Mouse (Mus musculus) limb, embryonic 15.5 days (tissue): ENCODE results near the gene Atrx. TPM values are rescaled to one million over a fixed set of nuclear protein-coding genes. Genes with fewer than 3 reads are reported as not detected.
"Not testable (repeated sequence)": the region's sequence is repeated elsewhere in the genome, so short reads cannot be mapped to it uniquely, and the experiment has no call there.

Experiments used
- ATAC-seq: fragments of 200-750 bp; cut with Nextera tagmentation; 2 replicates; pipeline ENCODE4 v1.8.0; 2017; ENCODE audit warnings: low read depth, moderate TSS enrichment; ENCODE audit not compliant: insufficient number of reproducible peaks, low FRiP score, low TSS enrichment
- H3K27ac ChIP-seq: fragments of 300-500 bp; sonication (generic); 2 replicates; pipeline ENCODE4 v1.5.1; 2015; ENCODE audit warnings: moderate library complexity, mild to moderate bottlenecking, inconsistent platforms
- H3K27me3 ChIP-seq: fragments of 300-500 bp; sonication (generic); 2 replicates; pipeline ENCODE4 v1.6.1; 2015; ENCODE audit warnings: inconsistent platforms
- H3K36me3 ChIP-seq: fragments of 300-500 bp; sonication (generic); 2 replicates; pipeline ENCODE4 v1.6.1; 2015; ENCODE audit warnings: inconsistent platforms
- H3K4me1 ChIP-seq: fragments of 300-500 bp; sonication (generic); 2 replicates; pipeline ENCODE4 v1.6.1; 2015; ENCODE audit warnings: inconsistent platforms
- H3K4me2 ChIP-seq: fragments of 300-500 bp; sonication (generic); 2 replicates; pipeline ENCODE4 v1.6.1; 2015; ENCODE audit warnings: mild to moderate bottlenecking, inconsistent platforms
- H3K4me3 ChIP-seq: fragments of 300-500 bp; sonication (generic); 2 replicates; pipeline ENCODE4 v1.5.1; 2015; ENCODE audit warnings: mild to moderate bottlenecking, inconsistent platforms
- H3K9ac ChIP-seq: fragments of 300-500 bp; sonication (generic); 2 replicates; pipeline ENCODE4 v1.6.1; 2015; ENCODE audit warnings: inconsistent platforms
- H3K9me3 ChIP-seq: fragments of 300-500 bp; sonication (generic); 2 replicates; pipeline ENCODE4 v1.6.1; 2016; ENCODE audit warnings: inconsistent platforms
- WGBS: fragments of 180-500 bp; shearing (Covaris S2); methylation state at CpG from one replicate; pipeline ENCODE4 v1.1.7; 2015; 5-methylcytosine and 5-hydroxymethylcytosine counted together
- polyA plus RNA-seq: library from polyadenylated mRNA; unstranded; fragments of >200 nt; fragmentation: Nextera tagmentation; extraction: Ambion mirVana; gene quantifications from 2 replicates; pipeline ENCODE4 v1.2.1, GENCODE M21; 2015

Gene Atrx
- 170 and 178 TPM in 2 replicates for polyA plus RNA-seq

DNA sequence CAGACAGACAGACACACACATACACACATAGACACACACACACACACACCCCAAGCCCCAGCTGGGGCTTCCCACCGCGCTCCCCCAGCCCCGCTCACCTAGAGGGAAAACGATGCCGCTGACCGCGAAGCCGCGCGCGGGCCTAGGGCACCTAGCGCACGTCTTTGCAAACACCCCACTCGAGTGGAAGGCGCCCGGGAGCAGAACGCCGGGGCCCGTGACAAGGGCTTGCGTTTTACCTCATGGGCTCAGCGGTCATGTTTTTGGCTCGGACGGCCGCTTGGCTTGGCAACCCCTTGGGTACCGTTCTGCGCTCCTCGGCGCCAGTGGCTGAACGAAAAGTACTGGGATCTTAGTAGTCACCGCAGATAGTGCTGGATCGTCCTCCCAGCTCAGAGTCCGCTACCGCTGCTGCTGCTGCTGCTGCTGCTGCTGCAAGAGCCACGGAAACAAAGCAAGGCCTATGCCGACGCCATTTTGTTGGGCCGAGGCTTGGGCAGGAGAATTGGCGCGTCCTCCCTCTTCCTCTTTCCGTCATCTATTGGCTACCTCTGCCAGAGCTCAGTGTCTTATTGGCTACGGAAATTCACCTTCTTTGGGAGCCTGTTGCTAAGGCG is at the start of gene Atrx:
Gene Atrx (minus strand): TSS at position 543 of the 617 bp plus-strand sequence.
- no peaks in the 10 kb centered on the region for H3K9me3 ChIP-seq
- H3K36me3 ChIP-seq, result no peaks in the 10 kb centered on the region
- peak within 1 kb of the TSS; percentile 34 for H3K4me2 ChIP-seq
- peak within 1 kb of the TSS; percentile 71 for H3K9ac ChIP-seq
- ATAC-seq, result peak; percentile 87
- H3K4me1 ChIP-seq, result 0 out of 2 replicates have a peak, but pooled peaks cover 4% of the 10 kb centered on the region
- H3K4me3 ChIP-seq, result peak within 1 kb of the TSS; percentile 62
- H3K27ac ChIP-seq, result peak within 1 kb of the TSS; percentile 92
- H3K27me3 ChIP-seq, result no peaks in the 10 kb centered on the region
- 23% methylated on average over 42 of the region's 42 CpGs for WGBS

- H3K36me3 ChIP-seq, H3K4me1 ChIP-seq, ATAC-seq, H3K4me2 ChIP-seq, H3K9me3 ChIP-seq, H3K27ac ChIP-seq, H3K9ac ChIP-seq, H3K4me3 ChIP-seq, H3K27me3 ChIP-seq: not testable (repeated sequence)
- 75% methylated on average over 14 of the region's 14 CpGs for WGBS
Observed at GRCm38 (mm10) chrX:105957091-105957490, 27.9 kb upstream of the Atrx start.

DNA sequence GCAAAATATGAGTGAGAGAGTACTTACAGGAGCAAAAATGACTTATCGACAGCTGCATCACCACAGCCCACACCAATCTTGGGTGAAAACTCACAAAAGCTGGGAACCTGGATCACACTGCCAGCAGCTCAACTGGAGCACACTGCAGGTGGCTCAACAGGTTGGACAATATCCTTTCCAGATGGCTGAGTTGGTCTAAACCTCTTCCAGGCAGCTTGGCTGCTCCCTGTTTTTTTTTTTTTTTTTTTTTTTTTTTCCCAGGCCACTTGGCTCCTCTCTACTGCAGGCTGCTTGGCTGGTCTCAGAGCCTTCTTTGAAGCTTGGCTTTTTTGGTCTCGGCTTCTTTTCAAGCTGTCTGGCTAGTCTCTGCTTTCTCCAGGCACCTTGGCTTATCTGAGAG is 24.8 kb upstream of the Atrx start:
- Histone ChIP-seq H3K9ac (no peak overlapping the region), H3K27ac (no peak overlapping the region), H3K27me3 (no peaks in the 10 kb centered on the region), H3K4me2 (no peak overlapping the region), H3K4me3 (no peak overlapping the region), H3K9me3 (no peaks in the 10 kb centered on the region), H3K36me3 (no peaks in the 10 kb centered on the region), H3K4me1 (no peaks in the 10 kb centered on the region)
- WGBS, result 66% methylated on average over 2 of the region's 2 CpGs
- ATAC-seq, result no peak

DNA sequence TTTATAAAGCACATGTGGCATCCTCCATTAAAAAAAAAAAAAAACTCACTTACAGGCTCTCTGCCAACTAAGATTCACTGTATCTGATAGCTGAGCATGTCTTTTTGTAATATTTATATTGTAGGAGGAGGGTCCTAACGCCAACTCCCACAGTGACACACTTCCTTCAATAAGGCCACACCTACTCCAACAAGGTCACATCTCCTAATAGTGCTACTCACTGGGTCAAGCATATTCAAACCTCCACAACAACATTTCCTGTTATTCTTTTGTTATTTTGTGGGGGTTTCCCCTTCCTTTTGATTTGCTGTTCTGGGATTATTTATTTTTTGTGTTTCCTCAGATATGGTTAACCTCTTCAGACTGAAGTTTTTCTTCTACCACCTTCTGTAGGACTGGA is 17.2 kb upstream of the Atrx start:
- no peak for ATAC-seq
- WGBS, result 50% methylated on average over 1 of the region's 1 CpGs
- H3K9me3 ChIP-seq, result no peaks in the 10 kb centered on the region
- H3K4me2 ChIP-seq, result no peak overlapping the region
- H3K9ac ChIP-seq, result no peak overlapping the region
- H3K36me3 ChIP-seq, result no peaks in the 10 kb centered on the region
- no peak overlapping the region for H3K27ac ChIP-seq
- H3K4me3 ChIP-seq, result no peak overlapping the region
- H3K4me1 ChIP-seq, result no peaks in the 10 kb centered on the region
- H3K27me3 ChIP-seq, result no peaks in the 10 kb centered on the region; the same call in 1 of the 2 replicates

DNA sequence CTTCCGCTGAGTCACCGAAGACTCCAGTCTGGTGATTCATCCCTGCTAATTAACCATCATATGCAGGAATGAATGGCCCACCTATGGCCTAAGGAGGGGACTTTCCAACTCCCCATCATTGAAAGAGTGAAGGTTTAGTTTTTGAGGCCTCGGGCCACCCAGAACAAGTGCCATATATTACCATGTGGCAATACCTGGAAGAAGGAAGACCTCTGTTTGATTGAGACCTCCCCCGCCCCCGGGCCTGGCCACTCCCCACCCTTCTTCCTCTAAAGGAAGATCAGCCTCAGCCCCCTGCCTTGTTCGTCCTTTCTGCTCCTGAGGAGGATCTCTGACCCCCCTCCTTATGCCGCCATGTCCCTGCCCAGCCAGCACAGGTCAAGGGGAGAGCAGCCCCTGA is 10.0 kb upstream of the Atrx start:
- 82% methylated on average over 7 of the region's 7 CpGs for WGBS
- no peak for ATAC-seq
- H3K4me1 ChIP-seq, result no peaks in the 10 kb centered on the region
- H3K27me3 ChIP-seq, result no peaks in the 10 kb centered on the region; the same call in 1 of the 2 replicates
- H3K36me3 ChIP-seq, result no peaks in the 10 kb centered on the region
- no peak overlapping the region for H3K4me2 ChIP-seq
- H3K9me3 ChIP-seq, result no peaks in the 10 kb centered on the region
- no peak overlapping the region for H3K9ac ChIP-seq
- no peak overlapping the region for H3K4me3 ChIP-seq
- no peak overlapping the region for H3K27ac ChIP-seq

- Histone ChIP-seq H3K36me3 (no peaks in the 10 kb centered on the region), H3K27ac (no peak overlapping the region), H3K4me3 (no peak overlapping the region), H3K4me2 (no peak overlapping the region), H3K9me3 (no peaks in the 10 kb centered on the region), H3K9ac (no peak overlapping the region), H3K4me1 (no peaks in the 10 kb centered on the region), H3K27me3 (no peaks in the 10 kb centered on the region; the same call in 1 of the 2 replicates)
- ATAC-seq, result no peak
- 45% methylated on average over 2 of the region's 2 CpGs for WGBS
Observed at GRCm38 (mm10) chrX:105937736-105938135, 8.5 kb upstream of the Atrx start.

DNA sequence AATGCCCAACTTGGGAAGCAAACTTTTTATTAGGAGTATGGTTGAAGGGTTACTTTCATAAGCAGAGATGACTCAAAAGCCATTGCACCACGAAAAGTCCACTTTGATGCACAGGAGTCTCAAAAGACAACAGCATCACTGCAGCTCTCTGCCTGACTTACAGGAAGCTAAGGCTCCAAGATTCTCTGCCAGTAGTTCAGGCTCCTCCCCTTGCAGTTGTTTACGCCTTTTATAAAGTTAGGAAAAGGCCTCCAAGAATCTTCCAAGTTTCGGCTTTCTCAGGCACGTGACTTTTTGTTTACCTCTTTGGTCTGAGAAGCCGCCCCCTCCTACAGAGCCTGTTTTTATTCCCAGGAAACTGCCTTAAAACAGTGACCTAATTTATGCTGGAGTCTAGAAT is 5.1 kb upstream of the Atrx start:
- no peaks in the 10 kb centered on the region for H3K4me1 ChIP-seq
- no peak overlapping the region for H3K27ac ChIP-seq
- H3K27me3 ChIP-seq, result no peaks in the 10 kb centered on the region
- H3K9me3 ChIP-seq, result no peaks in the 10 kb centered on the region
- H3K9ac ChIP-seq, result no peak overlapping the region
- no peak overlapping the region for H3K4me3 ChIP-seq
- no peak overlapping the region for H3K4me2 ChIP-seq
- WGBS, result 53% methylated on average over 5 of the region's 5 CpGs
- no peaks in the 10 kb centered on the region for H3K36me3 ChIP-seq
- ATAC-seq, result no peak

DNA sequence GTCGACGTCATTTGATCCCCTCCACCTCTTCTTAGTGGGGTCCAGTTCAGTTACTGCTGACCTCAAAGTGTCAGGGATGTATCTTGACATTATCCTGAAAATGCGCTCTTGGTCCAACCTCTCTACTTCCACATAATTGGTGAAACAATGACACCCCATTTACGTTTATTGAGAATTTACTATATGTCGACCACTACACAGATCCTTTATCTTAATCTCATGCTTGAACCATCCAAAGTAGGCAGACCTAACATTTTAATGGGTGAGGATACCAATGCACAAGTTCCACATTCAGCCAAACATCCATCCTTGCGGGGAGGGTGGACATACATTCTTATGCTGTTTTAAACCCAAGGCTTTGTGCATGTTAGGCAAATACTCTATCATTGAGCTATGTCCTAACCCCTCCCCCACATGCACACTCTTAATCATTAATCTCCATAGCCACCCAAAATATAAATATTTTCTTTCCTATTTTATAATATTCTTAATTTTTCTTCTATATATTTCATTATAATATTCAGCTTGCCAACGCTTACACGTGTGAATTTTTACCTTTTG is 355 bp upstream of the Atrx start:
- peak overlapping the region; percentile 62 for H3K4me3 ChIP-seq
- no peaks in the 10 kb centered on the region for H3K36me3 ChIP-seq
- no peaks in the 10 kb centered on the region for H3K9me3 ChIP-seq
- WGBS, result 34% methylated on average over 8 of the region's 8 CpGs
- H3K27ac ChIP-seq, result no peak overlapping the region
- H3K4me2 ChIP-seq, result peak overlapping the region; percentile 20
- H3K9ac ChIP-seq, result no peak overlapping the region
- no peak for ATAC-seq
- H3K27me3 ChIP-seq, result no peaks in the 10 kb centered on the region
- 0 out of 2 replicates have a peak, but pooled peaks cover 4% of the 10 kb centered on the region for H3K4me1 ChIP-seq

DNA sequence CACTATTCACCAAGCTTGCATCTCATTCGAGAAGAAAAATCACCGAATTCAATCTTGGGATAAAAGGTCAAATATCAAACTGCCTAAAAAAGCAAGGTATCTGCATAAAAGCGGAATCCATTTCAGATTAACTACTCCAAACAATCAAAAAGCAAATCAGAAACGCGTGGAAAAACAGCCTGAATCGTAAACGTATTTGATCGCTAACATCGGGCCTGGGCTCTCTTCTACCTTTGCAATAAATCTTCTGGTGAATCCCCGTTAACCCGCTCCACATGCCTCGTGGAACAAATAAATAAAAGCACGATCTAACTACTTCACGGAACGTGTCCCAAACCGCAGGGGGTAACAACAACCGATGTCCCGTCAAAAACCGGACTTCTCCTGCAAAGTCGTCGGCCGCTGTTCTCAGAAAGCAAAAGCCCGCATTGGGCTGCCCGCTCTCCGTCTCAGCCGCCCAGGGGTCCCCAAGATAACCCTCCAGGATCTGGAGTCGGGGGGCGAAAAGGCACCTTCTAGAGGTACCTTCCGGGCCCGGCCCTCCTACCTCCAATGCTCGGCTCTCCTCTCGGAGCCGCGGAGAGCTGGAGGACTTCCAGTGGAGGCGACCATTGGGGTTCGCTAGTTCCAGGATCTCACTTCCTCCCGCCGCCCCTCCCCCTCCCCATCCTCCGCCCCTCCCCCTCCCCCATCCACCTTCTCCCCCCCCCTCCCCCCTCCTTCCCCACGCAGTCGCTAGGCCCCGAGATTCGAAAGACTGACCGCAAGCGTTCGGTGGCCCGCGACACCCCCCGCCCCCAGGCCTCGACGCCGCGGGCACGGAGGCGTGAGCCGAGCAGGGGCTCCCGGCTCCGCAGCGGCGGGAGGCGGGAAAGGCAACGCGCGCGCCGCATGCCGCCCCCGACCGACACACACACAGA is 1.0 kb downstream of the Atrx start:
- no peak for ATAC-seq

GRCm38 (mm10) chrX:105926121-105926735 is 3.0 kb downstream of the Atrx start:
- Histone ChIP-seq H3K9me3 (no peaks in the 10 kb centered on the region), H3K27ac (peak overlapping the region; percentile 27; the same call in 1 of the 2 replicates), H3K27me3 (no peaks in the 10 kb centered on the region), H3K9ac (no peak overlapping the region), H3K4me2 (no peak overlapping the region), H3K4me3 (no peak overlapping the region), H3K36me3 (no peaks in the 10 kb centered on the region), H3K4me1 (0 out of 2 replicates have a peak, but pooled peaks cover 4% of the 10 kb centered on the region)
- WGBS, result 65% methylated on average over 12 of the region's 12 CpGs
- no peak for ATAC-seq

More for the DNA sequence above, 1.0 kb downstream of the Atrx start:
- no peaks in the 10 kb centered on the region for H3K9me3 ChIP-seq
- H3K4me1 ChIP-seq, result 0 out of 2 replicates have a peak, but pooled peaks cover 4% of the 10 kb centered on the region
- 20% methylated on average over 31 of the region's 69 CpGs for WGBS
- H3K27me3 ChIP-seq, result no peaks in the 10 kb centered on the region
- peak overlapping the region; percentile 62 for H3K4me3 ChIP-seq
- peak overlapping the region; percentile 34 for H3K4me2 ChIP-seq
- H3K36me3 ChIP-seq, result no peaks in the 10 kb centered on the region
- peak overlapping the region; percentile 71 for H3K9ac ChIP-seq
- peak overlapping the region; percentile 92 for H3K27ac ChIP-seq

DNA sequence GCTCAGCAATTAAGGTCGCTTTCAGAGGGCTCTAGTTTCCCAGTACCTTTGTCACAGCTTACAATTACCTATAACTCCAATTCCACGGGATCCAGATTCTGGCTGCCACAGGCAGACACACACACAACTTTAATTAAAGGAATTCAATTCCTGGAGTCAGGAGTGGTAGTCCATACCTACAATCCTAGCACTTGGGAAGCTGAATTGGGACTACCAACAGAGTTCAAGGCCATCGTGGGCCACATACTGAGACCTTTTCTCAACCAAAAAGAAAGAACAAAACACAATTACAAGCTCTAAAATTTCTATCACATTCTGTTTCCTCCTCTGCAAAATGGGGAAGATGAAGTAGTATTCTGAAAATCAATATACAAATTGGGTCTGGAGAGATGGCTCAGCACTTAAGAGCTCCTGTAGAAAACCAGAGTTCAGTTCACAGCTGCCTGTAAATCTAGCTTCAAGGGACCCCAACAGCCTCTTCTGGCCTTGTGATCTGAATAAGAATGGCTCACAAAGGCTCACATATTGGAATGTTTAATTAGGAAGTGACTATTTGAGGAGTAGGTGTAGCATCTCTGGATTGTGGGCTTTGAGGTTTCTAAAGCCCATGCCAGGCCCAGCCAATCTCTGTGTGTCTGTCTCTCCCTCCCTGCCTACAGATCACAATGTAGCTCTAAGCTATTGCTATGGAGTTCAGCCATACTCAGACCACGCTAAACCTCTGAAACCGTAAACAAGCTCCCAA is 4.7 kb downstream of the Atrx start:
- Histone ChIP-seq H3K4me3 (no peak overlapping the region), H3K9me3 (no peaks in the 10 kb centered on the region), H3K36me3 (no peaks in the 10 kb centered on the region), H3K4me2 (no peak overlapping the region), H3K9ac (no peak overlapping the region), H3K4me1 (0 out of 2 replicates have a peak, but pooled peaks cover 4% of the 10 kb centered on the region), H3K27me3 (no peaks in the 10 kb centered on the region), H3K27ac (no peak overlapping the region)
- ATAC-seq, result no peak
- 89% methylated on average over 5 of the region's 5 CpGs for WGBS
